Mouse (Mus musculus): ENCODE measurements at regions not wholly inside any gene's neighbourhood (a gene's known extent, or its start where the extent isn't known, plus 50 kb on each side); places are given as distances from the start of the nearest gene placed in this dataset.
"Not testable (repeated sequence)": the region's sequence is repeated elsewhere in the genome, so short reads cannot be mapped to it uniquely, and the experiment has no call there.

GRCm38 (mm10) chr10:96372616-96373346 is 236.4 kb downstream of the Gm5426 start:
- no peak for DNase-seq (ENCODE audit: low spot score)

- no peak for DNase-seq (ENCODE audit: low spot score)
Observed at GRCm38 (mm10) chr10:96373481-96373880, 237.1 kb downstream of the Gm5426 start.

DNA sequence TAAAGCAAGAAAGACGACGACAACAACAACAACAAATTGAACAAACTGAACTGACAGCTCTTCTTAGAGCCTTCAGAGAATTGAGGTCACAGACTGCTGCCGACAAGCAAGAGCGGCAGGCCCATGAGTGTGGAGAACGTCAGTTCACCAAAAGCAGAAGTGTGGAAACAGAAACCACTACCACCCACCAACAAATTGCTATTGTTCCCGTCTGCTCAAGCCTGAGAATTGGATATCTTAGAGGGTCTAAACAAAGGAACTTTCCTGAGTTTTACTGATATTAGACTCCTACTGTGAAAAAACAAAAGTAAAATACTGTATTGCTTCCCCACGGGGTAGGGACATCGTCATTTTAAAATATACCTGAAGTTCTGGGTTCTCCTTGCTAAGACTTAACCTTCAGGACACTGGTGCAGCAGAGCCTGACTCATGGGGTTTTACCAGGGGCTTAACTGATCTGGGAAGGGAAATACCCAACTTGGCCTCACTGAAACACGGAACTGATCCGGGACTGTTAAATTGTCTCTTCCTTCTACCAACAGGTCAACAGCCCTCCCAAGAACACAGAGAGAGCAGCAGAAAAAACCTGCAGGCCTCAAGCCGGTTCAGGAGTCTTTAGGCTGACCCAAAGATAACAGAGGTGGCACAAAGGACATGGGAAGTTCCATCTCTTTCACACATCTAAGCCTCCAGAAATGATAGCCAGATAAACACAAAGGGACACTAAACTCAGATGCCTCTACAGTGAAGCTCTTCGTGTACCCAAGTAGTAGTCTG is 238.1 kb downstream of the Gm5426 start:
- no peak for DNase-seq (ENCODE audit: low spot score)

DNA sequence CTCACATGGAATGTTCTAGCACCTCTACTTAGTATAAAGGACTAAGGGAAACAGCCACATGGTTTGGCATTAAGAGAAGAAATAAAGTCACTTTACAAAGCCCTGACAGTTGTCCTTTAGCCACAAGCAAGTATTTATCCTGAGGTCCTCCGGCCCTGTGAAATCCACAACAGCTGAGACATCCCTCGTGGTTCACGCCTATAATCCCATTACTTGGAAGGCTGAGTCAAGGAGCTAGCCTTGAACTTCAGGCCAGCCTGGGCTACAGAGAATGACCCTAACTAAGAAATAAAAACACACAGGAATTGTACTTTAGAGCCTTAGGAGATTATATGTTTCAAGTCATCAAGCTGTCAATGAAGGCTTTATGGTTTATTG is 238.7 kb downstream of the Gm5426 start:
- no peak for DNase-seq (ENCODE audit: low spot score)

GRCm38 (mm10) chr10:96377549-96377948 is 239.3 kb upstream of the Btg1 start:
- no peak for DNase-seq (ENCODE audit: low spot score)

DNA sequence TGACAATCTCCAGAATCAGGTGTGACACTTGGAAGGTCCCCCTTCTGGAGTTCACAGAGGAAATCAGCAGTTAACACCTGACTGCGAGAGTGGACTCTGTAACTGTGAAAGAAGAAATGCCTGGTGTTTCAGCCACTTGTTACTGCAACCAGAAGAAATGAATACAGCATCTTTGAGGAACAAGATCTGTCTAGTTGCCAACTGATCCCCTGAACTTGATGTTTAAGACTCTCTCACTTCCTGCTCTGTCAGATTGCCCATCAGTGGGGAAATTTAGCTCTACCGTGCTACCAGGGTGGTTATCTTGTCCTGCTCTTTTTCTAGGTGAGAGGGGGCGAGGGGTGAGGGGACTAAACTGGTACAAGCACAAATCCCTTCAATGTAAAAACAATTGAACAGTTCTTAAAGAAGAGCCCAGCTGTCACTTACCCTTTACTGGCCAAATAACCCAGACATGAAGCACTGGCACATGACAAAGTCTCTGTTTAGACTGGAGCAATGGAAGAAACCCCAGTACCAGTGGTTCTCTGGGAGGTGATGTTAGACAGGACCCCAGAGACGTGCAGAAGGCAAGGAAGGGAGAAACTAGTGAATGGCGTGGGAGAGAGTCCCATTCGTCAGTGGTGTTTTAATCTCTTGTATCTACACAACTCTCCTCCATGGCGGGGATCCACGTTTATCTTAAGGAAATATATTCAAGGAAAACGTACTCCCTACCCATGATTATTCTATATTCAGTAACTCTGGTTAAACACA is 237.6 kb upstream of the Btg1 start:
- no peak for DNase-seq (ENCODE audit: low spot score)

DNA sequence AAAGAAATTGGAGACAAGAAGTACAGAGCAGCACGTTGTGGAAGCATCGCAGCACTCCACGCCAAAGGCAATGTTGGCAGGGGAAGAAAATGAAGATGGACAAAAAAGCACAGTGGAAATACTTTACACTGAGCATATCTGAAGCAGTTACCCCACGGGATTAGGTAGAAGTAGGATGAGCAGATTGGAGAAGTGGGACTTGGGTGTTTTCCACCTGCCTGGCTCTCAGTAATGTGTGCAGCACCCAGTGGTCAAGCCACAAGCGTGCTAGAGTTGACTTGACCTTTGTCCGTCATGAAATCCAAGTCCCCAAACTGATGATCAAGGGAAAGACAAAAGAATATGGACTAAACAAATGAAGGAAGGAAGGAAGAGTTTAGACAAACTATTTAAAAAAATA is 235.1 kb upstream of the Btg1 start:
- no peak for DNase-seq (ENCODE audit: low spot score)

GRCm38 (mm10) chr10:96391748-96392147 is 225.1 kb upstream of the Btg1 start:
- no peak for DNase-seq (ENCODE audit: low spot score)

- DNase-seq (ENCODE audit: low spot score) = no peak
Observed at GRCm38 (mm10) chr10:96392836-96393235, 224.0 kb upstream of the Btg1 start.

DNA sequence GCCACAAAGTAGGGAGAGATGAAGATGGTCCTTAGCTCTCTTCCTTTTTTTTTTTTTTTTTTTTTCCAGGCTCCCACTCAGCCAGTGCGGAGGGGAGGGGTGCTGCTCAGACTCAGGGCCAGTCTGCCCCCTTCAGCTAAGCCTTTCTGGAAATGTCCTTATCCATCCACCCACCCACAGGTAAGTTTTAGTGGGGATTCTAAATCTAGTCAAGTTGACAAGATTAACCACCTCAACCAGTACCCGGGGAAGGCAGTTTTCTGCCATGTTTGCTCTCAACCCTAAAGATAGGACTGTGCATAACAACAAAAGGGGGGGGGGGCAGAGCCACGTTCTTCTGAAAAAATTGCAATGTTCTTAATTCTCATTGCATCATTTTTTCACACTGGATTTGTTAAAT is 222.6 kb upstream of the Btg1 start:
- no peak for DNase-seq (ENCODE audit: low spot score)

GRCm38 (mm10) chr10:96395017-96395416 is 221.8 kb upstream of the Btg1 start:
- DNase-seq (ENCODE audit: low spot score) = no peak

DNA sequence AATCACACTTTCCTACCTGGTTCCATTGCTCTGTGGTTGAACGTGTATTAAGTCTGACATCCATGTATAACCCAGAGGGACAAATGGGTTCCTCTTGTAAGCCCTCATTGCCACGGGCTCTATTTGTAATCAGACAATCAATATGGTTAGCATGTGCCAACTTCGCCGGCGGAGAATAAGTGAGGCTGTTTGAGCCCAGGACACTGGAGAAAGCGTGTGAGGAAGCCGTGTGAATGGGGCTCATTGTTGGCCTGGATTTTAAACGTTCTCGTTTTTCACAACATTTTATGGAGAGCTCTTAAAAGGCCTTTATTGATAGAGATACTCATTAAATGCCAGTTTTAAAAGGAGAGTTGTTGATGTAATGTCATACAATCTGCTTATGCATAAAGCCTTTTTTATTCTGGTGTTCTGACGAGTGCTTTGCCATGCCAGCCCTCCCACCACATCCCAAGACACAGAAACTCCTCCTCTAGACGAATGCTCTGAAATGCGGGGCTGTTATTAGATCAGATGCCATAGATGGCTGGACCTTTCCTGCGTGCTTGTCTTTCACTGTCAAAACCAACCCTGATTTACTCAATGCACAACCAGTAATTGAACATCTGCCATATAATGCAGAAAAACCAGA is 218.8 kb upstream of the Btg1 start:
- no peak for DNase-seq (ENCODE audit: low spot score)

DNA sequence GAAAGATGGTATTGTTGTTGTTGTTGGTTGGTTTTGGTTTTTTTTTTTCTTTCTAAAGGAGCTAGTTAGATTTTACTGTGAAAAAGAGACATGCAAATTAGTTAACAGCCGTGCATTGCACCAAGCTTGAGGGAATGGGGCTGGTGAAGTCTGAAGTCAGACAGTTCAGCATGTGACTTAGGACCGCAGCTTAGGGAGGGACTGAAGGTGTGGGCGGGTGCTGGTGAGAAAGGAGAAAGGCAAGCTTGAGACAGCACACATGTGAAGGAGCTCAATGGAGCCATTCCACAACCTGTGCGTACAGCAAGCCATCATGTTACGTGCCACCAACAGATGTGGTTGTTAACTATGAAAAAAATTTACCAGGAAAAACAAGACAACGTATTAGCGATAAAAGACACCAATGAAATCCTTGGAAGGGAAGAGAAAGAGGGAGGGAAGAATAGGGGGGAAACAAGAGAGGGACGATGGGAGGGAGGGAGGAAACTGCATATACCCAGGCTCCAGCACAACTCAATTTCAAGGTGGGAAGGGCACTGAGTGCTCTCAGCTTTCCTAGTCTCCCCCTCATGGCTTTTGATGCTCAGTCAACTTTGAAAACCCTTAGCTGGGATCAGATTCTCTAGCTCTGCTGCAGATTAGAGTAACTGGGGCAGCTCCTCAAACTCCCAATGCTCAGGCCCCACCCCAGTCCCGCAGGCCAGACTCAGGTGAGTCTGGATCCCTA is 218.1 kb upstream of the Btg1 start:
- no peak for DNase-seq (ENCODE audit: low spot score)

DNA sequence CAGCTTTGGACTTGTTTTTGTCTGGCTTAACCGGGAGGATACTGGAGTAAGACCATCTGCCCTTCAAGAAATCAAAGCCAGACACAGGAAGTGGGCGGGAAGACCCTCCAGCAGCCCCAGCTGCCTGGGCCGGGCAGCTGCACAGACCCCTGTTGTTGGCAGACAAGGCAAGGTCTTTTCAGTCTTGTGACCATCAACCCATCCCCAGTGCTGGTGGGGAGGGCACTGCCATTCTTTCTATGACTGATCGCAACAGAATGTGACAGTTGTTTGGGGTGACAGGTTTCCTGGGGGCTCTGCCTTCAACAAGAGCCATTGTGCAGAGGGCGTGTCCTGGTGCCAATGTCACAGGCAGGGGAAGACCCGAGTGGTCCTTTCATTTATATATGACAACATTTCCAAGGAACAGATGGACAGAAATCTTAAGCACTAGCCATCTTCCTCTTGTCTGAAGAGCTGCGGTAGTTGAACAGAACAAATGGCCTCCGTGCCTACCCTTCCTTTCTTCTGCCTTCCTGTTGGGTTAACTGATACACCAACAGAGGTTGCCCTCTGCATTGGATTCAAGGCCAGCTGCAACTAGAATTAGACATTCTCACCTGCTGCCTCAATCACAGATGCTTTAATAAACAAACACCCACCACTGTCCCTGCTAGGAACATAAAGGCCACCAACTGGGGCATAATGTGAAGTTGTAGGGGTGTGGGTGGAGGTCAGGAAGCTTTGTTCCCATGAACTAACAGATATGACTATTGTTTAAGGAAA is 217.0 kb upstream of the Btg1 start:
- DNase-seq (ENCODE audit: low spot score) = no peak

DNA sequence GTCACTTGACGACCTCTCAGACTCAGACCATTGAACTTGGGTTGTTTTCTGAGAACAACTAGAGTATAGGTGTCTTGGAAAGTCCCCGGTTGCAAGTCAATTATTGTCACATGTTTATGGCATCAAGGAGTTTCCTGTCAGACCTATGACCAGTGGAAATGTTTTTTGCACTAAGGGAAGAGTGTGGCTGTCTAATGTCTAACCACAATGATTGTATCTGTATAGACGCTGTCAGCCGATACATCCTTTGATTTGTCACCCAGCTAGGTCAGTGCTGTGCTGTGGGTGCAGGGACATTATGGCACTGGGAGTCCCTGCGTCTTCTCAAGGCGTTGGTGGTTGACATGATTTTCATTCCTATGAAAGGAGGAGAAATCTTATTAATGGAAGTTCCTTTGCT is 216.0 kb upstream of the Btg1 start:
- no peak for DNase-seq (ENCODE audit: low spot score)

DNA sequence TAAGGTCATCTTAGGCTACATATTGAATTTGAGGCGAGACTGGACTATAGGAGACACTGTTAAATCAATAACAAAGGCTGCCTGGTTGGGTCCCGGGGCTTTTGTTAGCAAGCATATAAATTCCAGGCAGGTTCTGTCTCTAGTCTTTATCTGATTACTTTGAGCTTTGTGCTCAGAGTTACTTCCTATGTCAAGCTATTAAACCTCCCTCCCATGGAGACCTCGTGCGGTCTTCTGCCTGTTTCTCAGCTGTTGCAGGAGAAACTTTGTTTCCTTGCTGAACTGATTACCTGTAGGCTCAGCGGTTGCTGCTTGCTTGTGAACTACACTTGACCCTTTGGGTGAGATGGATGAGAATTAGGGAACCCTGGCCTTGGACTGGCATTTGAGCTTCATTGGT is 210.5 kb upstream of the Btg1 start:
- no peak for DNase-seq (ENCODE audit: low spot score)

DNA sequence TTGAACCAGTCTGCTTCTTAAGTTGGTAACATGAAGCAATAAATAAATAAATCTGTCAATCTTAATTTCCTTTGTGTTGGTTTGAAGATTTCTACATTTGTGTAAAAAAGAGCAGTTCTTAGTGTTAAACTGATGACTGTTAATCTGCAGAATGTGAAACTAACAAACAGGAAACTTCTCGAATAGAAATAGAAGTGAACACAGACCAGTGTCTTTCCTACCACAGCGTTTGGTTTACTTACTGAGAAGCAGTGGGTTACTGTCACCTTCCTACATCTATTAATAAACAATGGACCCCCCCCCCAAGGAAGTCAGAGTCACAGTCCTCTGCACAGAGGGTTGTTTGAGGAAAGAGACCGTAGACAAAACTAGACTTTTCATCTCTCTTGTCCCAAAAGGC is 209.0 kb upstream of the Btg1 start:
- no peak for DNase-seq (ENCODE audit: low spot score)

DNA sequence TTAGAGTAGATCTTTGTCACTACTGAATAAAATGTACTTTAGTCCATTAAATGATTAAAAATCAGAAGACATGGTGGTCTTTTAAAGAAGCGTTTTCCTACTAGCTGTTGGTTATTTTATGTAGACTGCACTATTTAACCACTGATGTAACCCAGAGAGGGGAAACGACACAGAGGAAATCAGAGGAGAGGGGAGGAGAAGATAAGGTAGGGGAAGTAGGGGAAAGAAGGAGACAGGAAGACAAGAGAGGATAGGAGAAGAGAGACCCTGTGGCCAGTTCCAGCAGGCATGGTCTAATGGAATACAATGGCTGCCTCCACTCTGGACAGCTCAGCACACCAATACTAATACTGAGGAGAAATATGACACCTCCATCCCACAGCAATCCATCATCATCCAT is 208.6 kb upstream of the Btg1 start:
- DNase-seq (ENCODE audit: low spot score) = no peak

DNA sequence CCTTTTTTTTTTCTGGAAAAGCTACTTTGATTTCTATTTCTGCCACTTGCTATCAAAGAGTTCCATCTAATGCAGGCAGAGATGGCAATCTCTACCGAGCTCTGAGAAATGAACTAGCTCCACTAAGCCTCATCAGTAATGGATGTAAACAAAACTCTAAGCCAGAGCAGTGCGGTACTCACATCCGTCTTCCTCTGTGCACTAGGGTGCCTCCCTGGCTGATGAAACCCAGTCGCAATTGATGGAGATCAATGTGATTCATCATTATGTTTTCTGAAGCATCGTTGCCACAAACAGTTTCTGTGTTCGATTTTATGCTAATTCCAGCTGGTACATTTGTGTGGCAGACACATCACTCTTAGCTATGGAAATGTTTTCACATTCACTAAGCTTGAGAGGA is 206.8 kb upstream of the Btg1 start:
- no peak for DNase-seq (ENCODE audit: low spot score)

- DNase-seq (ENCODE audit: low spot score) = no peak
Observed at GRCm38 (mm10) chr10:96414807-96415206, 202.0 kb upstream of the Btg1 start.

GRCm38 (mm10) chr10:96421506-96421905 is 195.3 kb upstream of the Btg1 start:
- not testable (repeated sequence) for DNase-seq (ENCODE audit: low spot score)
